Mouse (Mus musculus) hindbrain, embryonic 12.5 days (tissue): ENCODE data around the gene Zbtb34. TPM values are rescaled to one million over a fixed set of nuclear protein-coding genes. Genes with fewer than 3 reads are reported as not detected.

Experiments used
- ATAC-seq: fragments of 200-750 bp; cut with Nextera tagmentation; 2 replicates; pipeline ENCODE4 v1.8.0; 2017; ENCODE audit warnings: moderate TSS enrichment; ENCODE audit not compliant: low FRiP score
- H3K27ac ChIP-seq: fragments of 300-500 bp; sonication (generic); 2 replicates; pipeline ENCODE4 v1.5.1; 2016; ENCODE audit warnings: mild to moderate bottlenecking
- H3K27me3 ChIP-seq: fragments of 300-500 bp; sonication (generic); 2 replicates; pipeline ENCODE4 v1.6.1; 2016; ENCODE audit warnings: mild to moderate bottlenecking
- H3K36me3 ChIP-seq: fragments of 300-500 bp; sonication (generic); 2 replicates; pipeline ENCODE4 v1.6.1; 2016; ENCODE audit warnings: mild to moderate bottlenecking
- H3K4me1 ChIP-seq: fragments of 300-500 bp; sonication (generic); 2 replicates; pipeline ENCODE4 v1.6.1; 2016
- H3K4me2 ChIP-seq: fragments of 300-500 bp; sonication (generic); replicated peaks from 2 replicates; pipeline ENCODE4 v1.6.1; 2016; ENCODE audit warnings: mild to moderate bottlenecking
- H3K4me3 ChIP-seq: fragments of 300-500 bp; sonication (generic); 2 replicates; pipeline ENCODE4 v1.5.1; 2016; ENCODE audit warnings: mild to moderate bottlenecking
- H3K9ac ChIP-seq: fragments of 300-500 bp; sonication (generic); 2 replicates; pipeline ENCODE4 v1.6.1; 2016; ENCODE audit warnings: mild to moderate bottlenecking, moderate library complexity
- H3K9me3 ChIP-seq: fragments of 300-500 bp; sonication (generic); replicated peaks from 2 replicates; pipeline ENCODE4 v1.6.1; 2016; ENCODE audit warnings: mild to moderate bottlenecking
- WGBS: fragments of 180-500 bp; shearing (Covaris S2); methylation state at CpG from one replicate; pipeline ENCODE4 v1.1.7; 2016; 5-methylcytosine and 5-hydroxymethylcytosine counted together
- microRNA-seq: library from miRNA; unstranded; fragments of <30 nt; microRNA quantifications from one replicate; pipeline ENCODE4, GENCODE M21; 2017
- polyA plus RNA-seq: library from polyadenylated mRNA; unstranded; fragments of >200 nt; fragmentation: Nextera tagmentation; extraction: Ambion mirVana; gene quantifications from 2 replicates; pipeline ENCODE4 v1.2.1, GENCODE M21; 2016

Gene Zbtb34
- polyA plus RNA-seq, 1 experiment from 2014 or later, result 10.0 TPM

DNA sequence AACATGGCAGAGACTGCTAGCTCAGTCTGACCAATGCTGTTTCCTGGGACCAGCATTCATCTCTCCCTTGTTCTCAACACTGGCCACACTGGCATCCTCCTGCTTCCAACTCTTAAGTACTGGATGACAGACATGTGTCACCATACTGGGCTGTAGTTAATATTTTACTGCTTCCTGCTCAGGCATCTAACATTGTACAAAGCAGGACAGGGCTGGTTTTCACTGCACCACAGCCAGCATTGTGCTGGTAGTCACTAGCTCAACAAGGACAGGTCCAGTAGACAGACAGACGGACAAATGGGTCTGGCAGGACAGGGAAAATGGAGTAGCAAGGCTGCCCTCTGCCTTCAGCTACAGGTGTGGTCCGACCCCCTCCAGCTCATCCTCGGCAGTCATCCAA is 70.6 kb downstream of the Zbtb34 start:
- Histone ChIP-seq H3K4me1 (peaks cover 13% of the 10 kb centered on the region), H3K27ac (no peak overlapping the region), H3K4me3 (no peak overlapping the region), H3K4me2 (no peak overlapping the region), H3K9ac (no peak overlapping the region), H3K27me3 (no peaks in the 10 kb centered on the region), H3K9me3 (no peaks in the 10 kb centered on the region), H3K36me3 (no peaks in the 10 kb centered on the region)
- WGBS, result 72% methylated on average over 3 of the region's 3 CpGs
- no peak for ATAC-seq

DNA sequence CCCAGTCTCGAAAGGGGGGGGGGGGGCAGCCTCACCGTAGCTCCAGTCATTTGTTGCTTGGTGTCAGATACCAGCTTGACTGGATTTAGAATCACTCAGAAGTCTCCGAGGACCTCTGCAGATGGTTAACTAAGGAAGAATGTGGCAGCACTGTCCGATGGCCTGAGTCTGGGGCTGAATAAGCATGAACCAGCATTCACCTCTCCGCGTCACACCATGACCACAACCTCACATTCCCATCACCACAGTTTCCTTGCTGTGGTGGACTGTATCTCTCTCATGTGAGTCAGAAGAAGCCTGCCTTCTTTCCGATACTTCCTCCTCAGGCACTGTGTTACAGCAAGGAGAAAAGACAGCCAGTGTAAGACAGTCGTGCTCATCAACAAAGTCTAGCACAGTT is 71.9 kb downstream of the Zbtb34 start:
- H3K36me3 ChIP-seq, result no peaks in the 10 kb centered on the region
- 85% methylated on average over 8 of the region's 8 CpGs for WGBS
- ATAC-seq, result no peak
- no peak overlapping the region for H3K27ac ChIP-seq
- no peaks in the 10 kb centered on the region for H3K27me3 ChIP-seq
- peaks cover 10% of the 10 kb centered on the region; the same call in 1 of the 2 replicates for H3K4me1 ChIP-seq
- no peak overlapping the region for H3K4me2 ChIP-seq
- no peak overlapping the region for H3K9ac ChIP-seq
- H3K4me3 ChIP-seq, result no peak overlapping the region
- no peaks in the 10 kb centered on the region for H3K9me3 ChIP-seq

DNA sequence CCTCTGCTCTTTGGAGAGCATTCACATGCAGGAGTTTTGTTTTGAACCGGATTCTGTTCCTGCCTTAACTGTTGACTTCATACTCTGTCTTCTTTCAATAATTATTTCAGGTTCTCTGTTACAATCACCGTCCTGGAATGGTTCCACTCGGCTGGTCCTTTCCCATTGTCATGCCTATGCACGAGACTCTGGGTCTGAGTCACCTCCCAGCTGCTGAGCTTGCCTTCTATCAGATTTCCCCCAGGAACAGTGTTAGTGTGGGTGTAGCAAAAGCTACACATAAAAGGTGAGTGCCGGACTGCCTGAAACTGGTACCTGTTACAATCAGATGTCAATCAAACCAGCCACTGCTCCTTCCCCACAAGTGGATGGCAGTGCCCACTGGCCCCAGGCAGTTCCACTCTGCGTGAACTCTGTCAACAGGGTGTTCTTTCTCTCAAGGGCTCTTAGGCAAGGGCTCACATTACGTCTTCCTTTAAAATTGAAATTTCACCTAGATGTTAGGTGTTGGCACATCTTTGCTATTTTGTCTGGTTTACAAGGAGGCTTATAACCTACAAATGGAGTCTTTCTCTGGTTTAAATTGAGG is 73.8 kb downstream of the Zbtb34 start:
- H3K9ac ChIP-seq, result no peak overlapping the region
- H3K36me3 ChIP-seq, result no peaks in the 10 kb centered on the region
- H3K4me1 ChIP-seq, result peaks cover 10% of the 10 kb centered on the region; the same call in 1 of the 2 replicates
- no peak overlapping the region for H3K4me3 ChIP-seq
- no peak for ATAC-seq
- H3K4me2 ChIP-seq, result no peak overlapping the region
- 90% methylated on average over 7 of the region's 7 CpGs for WGBS
- H3K9me3 ChIP-seq, result no peaks in the 10 kb centered on the region
- no peak overlapping the region for H3K27ac ChIP-seq
- H3K27me3 ChIP-seq, result no peaks in the 10 kb centered on the region

Small RNAs within 50 kb of the gene (microRNA-seq; reads per million reads assigned to microRNA genes)
- gene Gm25998, result not detected

Other genes with a start within 250 kb of the Zbtb34 start
- gene Angptl2, start 215.3 kb downstream of the Zbtb34 start, polyA plus RNA-seq, result 32.8 and 35.4 TPM in 2 replicates
- gene Ralgps1, start 59.8 kb downstream of the Zbtb34 start, polyA plus RNA-seq, result 29.0 and 30.1 TPM in 2 replicates
- 26.5 and 27.3 TPM in 2 replicates for gene Zbtb43, start 37.2 kb upstream of the Zbtb34 start, polyA plus RNA-seq
- 5.0 and 5.6 TPM in 2 replicates for gene Lmx1b, start 209.2 kb upstream of the Zbtb34 start, polyA plus RNA-seq